Mouse (Mus musculus): ENCODE data around the gene Vim. TPM values are rescaled to one million over a fixed set of nuclear protein-coding genes. Genes with fewer than 3 reads are reported as not detected.
"Not testable (repeated sequence)": the region's sequence is repeated elsewhere in the genome, so short reads cannot be mapped to it uniquely, and the experiment has no call there.

Vim gene
- polyA plus RNA-seq, 1 experiment from 2014 or later: 923 TPM

- H3K36me3 ChIP-seq: peaks cover 45% of the 10 kb centered on the region
- H3K4me1 ChIP-seq; H3K27ac ChIP-seq; H3K9me3 ChIP-seq; H3K4me3 ChIP-seq; H3K27me3 ChIP-seq; H3K4me2 ChIP-seq; H3K9ac ChIP-seq; ATAC-seq (ENCODE audit: insufficient number of reproducible peaks, insufficient read depth, low FRiP score, low TSS enrichment, low read depth): not testable (repeated sequence)
Measured at GRCm38 (mm10) chr2:13583746-13584145, 10.0 kb downstream of the Vim start.

GRCm38 (mm10) chr2:13593328-13593727 lies 19.6 kb downstream of the Vim start:
- 84% methylated on average over 4 of the region's 4 CpGs for WGBS
- Histone ChIP-seq H3K36me3 (no peaks in the 10 kb centered on the region), H3K27me3 (no peaks in the 10 kb centered on the region), H3K4me1 (no peaks in the 10 kb centered on the region), H3K9ac (no peak overlapping the region), H3K9me3 (no peaks in the 10 kb centered on the region), H3K4me2 (no peak overlapping the region), H3K4me3 (no peak overlapping the region), H3K27ac (no peak overlapping the region)
- no peak for ATAC-seq (ENCODE audit: insufficient number of reproducible peaks, insufficient read depth, low FRiP score, low TSS enrichment, low read depth)

DNA sequence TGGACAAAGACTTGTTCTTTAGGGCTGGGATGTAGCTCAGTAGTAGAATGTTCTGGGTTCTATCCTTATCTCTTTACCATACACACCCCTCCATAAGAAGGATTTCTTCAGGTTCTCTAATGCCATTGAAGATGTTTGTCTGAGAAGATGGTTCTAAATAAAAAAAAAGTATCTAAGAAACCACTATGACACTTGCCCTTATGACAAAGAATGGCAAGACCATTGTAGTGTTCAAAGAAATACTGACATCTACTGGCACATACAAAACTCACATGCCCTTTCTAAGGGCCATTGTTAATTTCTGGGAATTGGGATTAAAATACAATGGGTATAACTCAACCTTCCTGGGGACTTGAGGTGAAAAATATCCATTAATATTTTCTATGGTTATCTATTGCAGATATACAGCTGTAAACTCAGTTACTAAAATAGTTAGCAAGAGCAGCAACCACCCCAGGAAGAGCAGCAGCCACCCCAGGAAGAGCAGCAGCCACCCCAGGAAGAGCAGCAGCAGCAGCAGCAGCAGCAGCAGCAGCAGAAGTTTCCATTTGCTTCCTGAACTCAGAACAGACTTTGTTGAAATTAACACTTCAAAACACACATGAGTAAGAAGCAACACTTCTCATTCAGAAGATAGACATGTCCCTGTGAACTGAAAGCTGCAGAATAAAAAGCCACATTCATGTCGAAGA lies 23.4 kb downstream of the Vim start:
- H3K4me3 ChIP-seq: no peak overlapping the region
- H3K9me3 ChIP-seq: no peaks in the 10 kb centered on the region
- no peaks in the 10 kb centered on the region for H3K4me1 ChIP-seq
- H3K4me2 ChIP-seq: no peak overlapping the region
- 89% methylated on average over 1 of the region's 1 CpGs for WGBS
- H3K9ac ChIP-seq: no peak overlapping the region
- no peak for ATAC-seq (ENCODE audit: insufficient number of reproducible peaks, insufficient read depth, low FRiP score, low TSS enrichment, low read depth)
- H3K36me3 ChIP-seq: no peaks in the 10 kb centered on the region
- no peaks in the 10 kb centered on the region for H3K27me3 ChIP-seq
- no peak overlapping the region for H3K27ac ChIP-seq

DNA sequence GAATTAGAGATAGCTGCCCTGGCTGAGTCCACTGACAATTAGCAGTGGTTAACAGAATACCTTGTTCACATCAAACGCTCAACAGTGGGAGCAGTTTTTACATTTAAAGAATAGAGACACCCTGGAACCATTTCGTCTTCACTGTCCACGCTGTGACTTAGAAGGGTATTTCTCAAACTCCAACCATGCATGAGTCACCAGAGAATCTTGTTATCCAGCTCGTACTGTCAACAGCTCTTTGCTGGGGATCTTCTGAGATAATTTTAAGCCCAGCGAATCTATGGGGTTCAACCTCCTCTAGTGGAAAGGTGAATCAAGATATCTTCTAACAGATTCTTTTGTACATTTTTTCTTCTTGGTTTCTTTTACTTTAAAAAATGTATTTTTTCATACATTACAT lies 24.4 kb downstream of the Vim start:
- Histone ChIP-seq H3K27ac (no peak overlapping the region), H3K4me2 (no peak overlapping the region), H3K27me3 (no peaks in the 10 kb centered on the region), H3K9ac (no peak overlapping the region), H3K4me1 (no peaks in the 10 kb centered on the region), H3K36me3 (no peaks in the 10 kb centered on the region), H3K9me3 (no peaks in the 10 kb centered on the region), H3K4me3 (no peak overlapping the region)
- WGBS: 74% methylated on average over 5 of the region's 5 CpGs
- ATAC-seq (ENCODE audit: insufficient number of reproducible peaks, insufficient read depth, low FRiP score, low TSS enrichment, low read depth): no peak

DNA sequence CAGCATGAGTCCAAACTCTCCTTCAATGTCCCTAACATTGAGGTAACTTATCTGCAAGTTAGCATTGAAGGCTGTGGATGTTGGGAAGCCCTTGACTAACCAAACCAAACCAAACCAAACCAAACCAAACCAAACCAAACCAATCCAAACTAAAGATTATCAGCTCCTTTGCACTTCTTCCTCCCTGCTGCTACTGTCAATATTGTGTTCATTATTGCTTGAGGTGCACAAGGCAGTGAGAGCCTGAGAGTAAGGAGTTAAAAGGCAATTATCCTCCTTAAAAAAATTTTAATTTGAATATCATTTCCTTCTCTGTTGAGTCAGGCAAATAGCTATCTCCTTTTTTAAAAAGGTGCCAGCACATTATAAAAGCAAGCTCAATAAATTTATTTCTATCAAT lies 29.4 kb downstream of the Vim start:
- H3K4me1 ChIP-seq: no peaks in the 10 kb centered on the region
- no peak overlapping the region for H3K9ac ChIP-seq
- H3K36me3 ChIP-seq: no peaks in the 10 kb centered on the region
- ATAC-seq (ENCODE audit: insufficient number of reproducible peaks, insufficient read depth, low FRiP score, low TSS enrichment, low read depth): no peak
- H3K4me2 ChIP-seq: no peak overlapping the region
- no peaks in the 10 kb centered on the region for H3K27me3 ChIP-seq
- no peaks in the 10 kb centered on the region for H3K9me3 ChIP-seq
- H3K4me3 ChIP-seq: no peak overlapping the region
- no peak overlapping the region for H3K27ac ChIP-seq

GRCm38 (mm10) chr2:13603636-13604035 lies 29.9 kb downstream of the Vim start:
- not testable (repeated sequence) for H3K36me3 ChIP-seq; H3K27ac ChIP-seq; H3K9me3 ChIP-seq; ATAC-seq (ENCODE audit: insufficient number of reproducible peaks, insufficient read depth, low FRiP score, low TSS enrichment, low read depth); H3K4me1 ChIP-seq; H3K9ac ChIP-seq; H3K27me3 ChIP-seq; H3K4me3 ChIP-seq; H3K4me2 ChIP-seq
- 81% methylated on average over 5 of the region's 5 CpGs for WGBS

- Histone ChIP-seq H3K9me3 (no peaks in the 10 kb centered on the region), H3K4me2 (no peak overlapping the region), H3K4me1 (no peaks in the 10 kb centered on the region), H3K27me3 (no peaks in the 10 kb centered on the region), H3K9ac (no peak overlapping the region), H3K27ac (no peak overlapping the region), H3K36me3 (no peaks in the 10 kb centered on the region), H3K4me3 (no peak overlapping the region)
- no peak for ATAC-seq (ENCODE audit: insufficient number of reproducible peaks, insufficient read depth, low FRiP score, low TSS enrichment, low read depth)
- WGBS: 73% methylated on average over 7 of the region's 7 CpGs
Measured at GRCm38 (mm10) chr2:13630136-13630832, 56.6 kb downstream of the Vim start.

Other genes with a start within 250 kb of the Vim start
- gene Cubn, start 82.1 kb upstream of the Vim start, polyA plus RNA-seq (2015; fragmentation: Nextera tagmentation; extraction: Ambion mirVana): 0.14 and 0.55 TPM in 2 replicates
- 8.6 and 10.4 TPM in 2 replicates for gene Trdmt1, start 29.3 kb upstream of the Vim start, polyA plus RNA-seq (2015; fragmentation: Nextera tagmentation; extraction: Ambion mirVana)
- 1.0 and 1.8 TPM in 2 replicates for gene St8sia6, start 220.1 kb downstream of the Vim start, polyA plus RNA-seq (2015; fragmentation: Nextera tagmentation; extraction: Ambion mirVana)